Mouse (Mus musculus): ENCODE measurements at regions not wholly inside any gene's neighbourhood (a gene's known extent, or its start where the extent isn't known, plus 50 kb on each side); places are given as distances from the start of the nearest gene placed in this dataset.

GRCm38 (mm10) chr9:43930037-43930404 lies 113.2 kb upstream of the Thy1 start:
- DNase-seq (ENCODE audit: low read depth, low spot score): no peak

DNA sequence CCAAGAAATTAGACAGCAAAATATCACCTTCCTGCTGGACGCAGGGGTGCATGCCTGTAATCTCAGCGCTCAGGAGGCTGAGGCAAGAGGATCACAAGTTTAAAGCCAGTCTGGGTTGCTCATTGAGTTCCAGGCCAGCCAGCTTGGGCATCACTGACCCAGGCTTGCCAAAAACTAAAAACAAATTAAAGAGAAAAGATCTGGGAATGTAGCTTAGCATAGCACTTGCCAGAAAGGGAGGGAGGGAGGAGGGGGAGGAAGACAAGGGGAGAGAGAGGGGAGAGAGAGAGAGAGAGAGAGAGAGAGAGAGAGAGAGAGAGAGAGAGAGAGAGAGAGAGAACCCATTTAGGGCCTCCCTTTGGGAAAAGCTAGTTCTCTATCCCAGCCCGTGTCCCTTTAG lies 112.7 kb upstream of the Thy1 start:
- DNase-seq (ENCODE audit: low read depth, low spot score): no peak

GRCm38 (mm10) chr9:43934012-43934690 lies 109.0 kb upstream of the Thy1 start:
- DNase-seq (ENCODE audit: low read depth, low spot score): no peak

DNA sequence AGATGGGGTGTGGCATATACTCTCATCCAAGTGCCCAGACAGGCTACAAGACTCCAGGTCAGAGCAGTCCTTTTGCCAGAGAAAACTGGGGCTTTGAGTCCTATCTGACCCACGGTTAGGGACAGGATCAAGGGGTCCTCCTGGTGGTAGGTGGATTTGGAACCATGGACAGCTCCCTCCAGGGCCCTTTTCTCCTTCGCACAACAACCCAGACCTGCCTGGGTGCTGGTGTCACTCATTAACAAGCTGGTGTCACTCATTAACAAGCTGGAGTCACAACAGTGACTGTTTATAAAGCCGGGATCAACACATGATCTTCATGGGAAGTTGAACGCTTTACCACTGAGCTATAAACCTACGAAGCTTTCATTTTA lies 108.5 kb upstream of the Thy1 start:
- no peak for DNase-seq (ENCODE audit: low read depth, low spot score)

DNA sequence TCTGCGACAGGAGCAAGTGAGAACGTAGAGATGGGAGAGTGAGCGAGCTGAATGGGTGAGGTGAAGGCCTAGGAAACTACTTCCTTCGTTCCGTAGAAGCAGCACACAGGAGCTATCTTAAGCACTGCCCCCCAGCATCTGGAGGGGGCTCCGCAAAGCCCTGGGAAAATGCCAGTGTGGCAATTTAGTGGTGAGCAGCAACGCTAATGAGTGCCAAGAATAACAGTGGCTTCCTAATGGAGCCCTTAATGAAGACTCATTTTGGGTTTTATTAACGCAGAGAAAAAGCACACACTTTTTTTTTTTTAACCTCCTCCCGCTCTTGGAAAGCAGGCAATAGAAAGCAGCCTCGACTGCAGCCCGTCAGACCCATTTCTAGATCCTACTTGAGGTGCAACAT lies 103.8 kb upstream of the Thy1 start:
- DNase-seq (ENCODE audit: low read depth, low spot score): no peak

DNA sequence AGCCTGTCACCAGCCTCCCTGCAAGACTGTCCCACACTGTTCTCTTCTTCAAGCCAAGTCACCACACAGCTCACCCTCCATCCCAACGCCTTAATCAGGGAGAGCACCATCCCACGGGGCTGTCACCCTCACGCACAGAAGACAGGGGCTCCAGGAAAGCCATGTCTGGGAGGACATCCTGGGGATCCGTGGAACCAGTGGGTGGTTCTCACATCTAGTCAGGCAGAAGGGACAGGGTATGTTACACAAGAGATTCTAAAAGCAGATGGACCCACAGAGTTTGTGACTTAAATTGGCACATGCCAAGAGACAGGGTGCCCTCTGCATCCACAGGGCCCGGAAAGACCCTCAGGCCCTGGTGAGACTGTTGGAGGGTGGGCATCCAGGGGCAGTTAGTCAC lies 101.0 kb upstream of the Thy1 start:
- no peak for DNase-seq (ENCODE audit: low read depth, low spot score)

DNA sequence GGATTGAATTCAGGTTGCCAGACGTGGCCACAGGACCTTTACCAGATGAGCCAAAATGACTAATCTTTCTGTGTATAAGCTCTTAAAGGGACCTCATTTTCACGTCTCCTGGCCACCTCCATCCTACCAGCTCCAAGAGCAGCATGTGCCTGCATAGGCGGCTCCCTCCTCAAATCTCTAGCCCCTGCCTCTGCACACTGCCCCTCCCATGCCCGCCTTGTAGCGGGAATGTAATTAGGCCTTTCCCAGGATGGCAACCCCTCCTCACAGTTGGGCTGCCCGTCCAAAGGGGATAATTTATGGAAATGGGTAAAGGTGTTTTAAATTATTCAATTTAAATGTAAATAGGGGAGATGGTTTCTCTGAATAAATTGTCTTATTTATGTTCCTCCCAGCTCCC lies 99.7 kb upstream of the Thy1 start:
- no peak for DNase-seq (ENCODE audit: low read depth, low spot score)

DNA sequence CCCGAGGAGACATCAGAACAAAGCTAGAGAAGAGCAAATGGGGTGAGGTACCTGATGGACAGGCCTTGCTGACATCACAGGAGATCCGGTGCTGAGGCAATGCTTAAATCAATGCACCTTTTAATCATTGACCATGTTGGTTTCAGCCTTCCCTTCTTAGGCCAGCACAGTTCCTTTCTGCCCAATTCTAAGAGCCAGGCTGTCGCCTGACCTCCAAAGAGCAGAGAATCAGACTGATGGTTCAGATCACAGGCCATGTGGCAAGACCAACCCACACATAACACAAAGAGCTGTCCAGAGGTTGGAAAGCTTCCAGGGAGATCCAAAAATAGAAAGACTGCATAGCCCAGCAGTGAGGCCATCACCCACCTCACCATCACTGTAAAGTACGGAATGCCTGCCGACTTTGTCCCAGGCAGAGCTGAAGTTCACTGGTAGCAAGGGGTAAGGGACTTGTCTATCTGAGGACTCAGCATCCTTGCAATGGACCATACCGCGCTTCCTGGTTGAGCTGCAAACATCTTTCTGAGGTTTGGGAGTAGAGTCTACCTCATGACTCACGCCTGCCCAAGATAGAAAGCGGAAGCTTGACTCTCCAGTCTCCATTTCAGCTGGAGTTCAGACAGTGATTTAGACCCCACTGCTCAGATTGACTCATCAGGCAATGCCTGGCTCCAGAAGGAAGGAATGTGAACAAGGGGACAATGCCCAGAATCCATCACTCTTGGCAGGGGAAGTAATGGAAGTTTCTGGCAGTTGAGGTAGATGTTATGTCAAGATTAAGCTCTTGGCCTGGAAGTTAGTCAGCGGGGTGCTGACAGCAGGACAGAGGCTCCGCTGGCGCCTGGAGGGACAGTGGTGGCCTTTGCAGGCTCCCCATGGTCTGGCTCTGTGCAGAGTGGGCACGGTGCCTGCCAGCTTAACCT lies 98.1 kb upstream of the Thy1 start:
- DNase-seq (ENCODE audit: low read depth, low spot score): no peak

- no peak for DNase-seq (ENCODE audit: low read depth, low spot score)
Observed at GRCm38 (mm10) chr9:43945997-43946649, 97.1 kb upstream of the Thy1 start.

DNA sequence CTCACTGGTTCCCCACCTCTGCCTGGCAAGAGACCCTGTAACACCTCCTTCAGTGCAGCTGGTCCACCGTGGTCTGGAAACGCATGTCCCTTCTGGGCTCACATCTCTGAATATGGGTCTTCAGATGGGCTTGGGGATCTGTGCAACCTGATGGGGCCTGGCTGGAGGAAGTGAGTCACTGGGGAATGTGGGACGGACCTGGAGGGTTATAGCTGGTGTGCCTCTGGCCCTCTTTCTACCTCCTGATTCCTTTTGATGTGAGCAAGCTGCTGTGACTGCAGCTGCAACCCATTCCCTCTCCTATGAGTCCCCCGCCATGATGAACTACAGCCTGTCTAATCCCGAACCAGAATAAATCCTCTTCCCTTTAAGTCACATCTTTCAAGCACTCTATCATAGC lies 96.1 kb upstream of the Thy1 start:
- no peak for DNase-seq (ENCODE audit: low read depth, low spot score)

- DNase-seq (ENCODE audit: low read depth, low spot score): no peak
Observed at GRCm38 (mm10) chr9:43947490-43948150, 95.6 kb upstream of the Thy1 start.

GRCm38 (mm10) chr9:43953128-43953527 lies 90.1 kb upstream of the Thy1 start:
- DNase-seq (ENCODE audit: low read depth, low spot score): no peak

DNA sequence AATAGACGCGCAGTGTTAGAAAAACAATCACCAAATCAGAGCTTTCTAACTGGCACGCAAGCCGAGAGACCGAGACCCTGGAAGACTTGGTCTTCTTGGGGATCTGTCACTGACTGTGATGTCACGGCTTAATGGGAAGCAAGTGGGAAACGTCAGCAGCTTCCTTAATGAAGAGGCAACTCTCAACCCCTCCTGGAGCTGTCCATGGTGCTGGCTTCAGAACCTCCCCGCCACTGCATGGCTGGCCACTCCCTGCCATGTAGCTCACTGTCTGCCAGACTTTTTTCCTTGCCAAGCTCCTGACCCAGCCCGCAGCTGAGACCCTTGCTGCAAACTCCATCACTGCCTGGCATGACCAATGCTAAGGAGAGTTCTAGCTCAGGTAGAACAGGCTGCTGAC lies 83.6 kb upstream of the Thy1 start:
- no peak for DNase-seq (ENCODE audit: low read depth, low spot score)

GRCm38 (mm10) chr9:43961431-43961830 lies 81.8 kb upstream of the Thy1 start:
- no peak for DNase-seq (ENCODE audit: low read depth, low spot score)

DNA sequence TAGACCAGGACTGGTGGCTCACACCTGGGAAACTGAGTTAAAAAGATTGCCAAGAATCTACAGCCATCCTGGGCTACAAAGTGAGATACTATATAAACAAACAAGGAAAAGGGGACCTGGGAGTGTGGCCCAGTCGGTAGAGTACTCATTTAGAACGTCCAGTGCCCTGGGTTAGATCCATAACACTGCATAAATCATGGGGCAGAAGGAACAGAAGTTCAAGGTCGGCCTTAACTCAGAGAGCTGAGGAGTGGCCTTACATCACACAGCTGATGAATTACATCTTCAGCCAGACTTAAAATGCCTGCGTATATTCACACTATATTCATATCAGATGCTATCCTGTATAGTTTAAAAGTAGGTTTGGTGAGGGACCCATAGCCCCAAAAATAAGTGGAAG lies 78.0 kb upstream of the Thy1 start:
- no peak for DNase-seq (ENCODE audit: low read depth, low spot score)

DNA sequence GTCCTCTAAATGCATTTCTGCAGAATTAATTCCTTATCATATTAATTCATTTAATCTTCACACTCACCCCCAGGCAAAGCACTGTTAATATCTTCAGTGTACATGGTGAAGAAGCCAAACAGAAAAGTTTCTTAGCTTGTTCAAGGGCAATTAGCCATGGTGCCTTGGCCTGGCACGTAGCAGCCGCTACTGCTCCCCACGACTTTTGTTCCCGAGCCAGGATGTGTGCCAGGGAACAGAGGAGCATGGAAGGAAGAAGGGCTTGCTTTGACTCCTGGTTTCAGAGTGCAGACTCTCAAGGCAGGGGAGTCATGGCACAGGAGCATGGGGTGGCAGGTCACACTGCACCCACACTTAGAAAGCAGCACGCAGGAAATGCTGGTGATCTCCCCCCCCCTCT lies 77.4 kb upstream of the Thy1 start:
- no peak for DNase-seq (ENCODE audit: low read depth, low spot score)

GRCm38 (mm10) chr9:43970043-43970795 lies 73.0 kb upstream of the Thy1 start:
- no peak for DNase-seq (ENCODE audit: low read depth, low spot score)

DNA sequence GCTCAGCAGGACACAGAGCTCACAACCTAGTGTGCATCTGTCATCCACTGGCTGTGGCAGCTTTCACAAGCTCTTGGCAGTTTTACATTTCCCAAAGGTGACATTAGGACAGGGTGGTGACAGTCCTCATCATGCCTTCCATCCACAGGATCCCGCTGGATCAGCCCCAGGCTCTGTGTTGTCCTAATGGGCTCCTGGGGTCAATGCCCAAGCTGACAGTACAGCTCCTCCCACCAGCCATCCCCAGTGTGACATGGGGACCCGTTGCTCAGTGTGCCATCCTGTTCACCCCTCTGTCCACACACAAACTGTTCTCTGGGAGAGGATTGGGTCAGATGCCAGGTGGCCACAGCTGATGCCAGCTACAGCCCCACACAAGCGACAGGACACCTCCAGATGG lies 72.3 kb upstream of the Thy1 start:
- no peak for DNase-seq (ENCODE audit: low read depth, low spot score)

DNA sequence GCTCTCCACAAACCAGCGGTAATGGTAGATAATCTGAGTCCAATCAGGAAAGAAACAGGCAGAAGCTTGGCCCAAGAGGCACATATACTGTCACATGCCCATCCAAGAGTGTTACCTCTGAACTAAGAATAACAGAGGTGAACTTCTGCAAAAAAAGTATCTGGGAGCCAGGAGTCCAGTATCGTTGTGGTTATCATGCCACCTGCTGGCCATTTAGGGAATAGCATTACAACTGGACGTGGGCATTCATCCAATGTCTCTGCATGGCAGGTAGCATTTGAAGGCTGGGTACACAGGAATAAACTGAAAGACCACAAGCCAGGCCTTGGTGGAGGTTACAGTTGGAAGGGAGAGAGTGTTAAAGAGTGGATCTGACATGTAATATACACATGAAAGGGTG lies 70.9 kb upstream of the Thy1 start:
- DNase-seq (ENCODE audit: low read depth, low spot score): peak; percentile 28

- no peak for DNase-seq (ENCODE audit: low read depth, low spot score)
Observed at GRCm38 (mm10) chr9:43975405-43975804, 67.8 kb upstream of the Thy1 start.

DNA sequence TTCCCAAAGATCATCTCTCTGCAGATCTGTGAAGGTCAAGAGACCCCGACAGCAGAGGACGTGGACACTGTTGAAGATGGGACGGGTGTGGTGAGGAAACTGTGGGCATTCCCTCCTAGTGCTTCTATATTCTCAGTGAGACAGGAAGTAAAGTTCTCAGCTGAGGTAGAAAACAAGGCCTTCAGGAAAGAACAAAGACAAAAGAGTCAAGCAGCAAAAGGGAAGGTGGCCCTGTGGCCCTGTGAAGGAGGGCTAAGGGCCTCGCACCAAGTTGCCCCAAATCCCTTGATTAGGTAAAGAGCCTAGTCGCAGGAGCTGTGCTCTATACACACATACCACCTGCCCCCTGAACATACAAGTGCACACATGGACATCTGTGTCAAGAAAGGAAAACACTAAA lies 66.8 kb upstream of the Thy1 start:
- no peak for DNase-seq (ENCODE audit: low read depth, low spot score)

DNA sequence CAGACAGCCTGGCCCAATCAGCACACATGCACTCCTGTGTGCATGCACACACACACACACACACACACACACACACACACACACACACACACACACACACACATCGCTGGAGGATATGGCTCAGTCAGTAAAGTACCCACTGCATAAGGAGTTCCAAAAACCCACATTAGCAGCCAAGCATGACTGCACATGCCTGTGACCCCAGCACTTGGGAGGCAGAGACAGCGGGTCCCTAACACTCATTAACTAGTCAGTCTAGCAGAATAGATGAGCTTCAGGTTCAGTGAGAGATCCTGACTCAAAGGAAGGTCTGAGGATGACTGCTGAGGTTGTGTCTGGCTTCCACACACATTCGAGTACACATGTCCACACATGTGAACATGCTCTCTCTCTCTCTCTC lies 65.4 kb upstream of the Thy1 start:
- DNase-seq (ENCODE audit: low read depth, low spot score): no peak

Measured in c-Kit-negative CD71-positive TER-119-positive erythroid progenitor cells, embryonic 14.5 days (primary cell).